Mouse (Mus musculus): ENCODE data around the gene Cep112.

- TF ChIP-seq POLR2A (IDR thresholded peaks at IDR 0.05; ENCODE audit: control insufficient read depth, extremely low read depth, insufficient read depth, low read length, poor library complexity) (no peak), CTCF (IDR thresholded peaks at IDR 0.05; ENCODE audit: borderline replicate concordance, control insufficient read depth, extremely low read depth, insufficient read depth, low read length, poor library complexity) (no peak)
Observed at GRCm38 (mm10) chr11:108885276-108885896, 460.4 kb downstream of the Cep112 start.
